Mouse (Mus musculus) G1E (cell line): ENCODE data around the gene Dscaml1. TPM values are rescaled to one million over a fixed set of nuclear protein-coding genes. Genes with fewer than 3 reads are reported as not detected.

Experiments used
- ATAC-seq: 2 replicates; pipeline ENCODE4 v1.8.0; 2016; ENCODE audit warnings: mild to moderate bottlenecking; ENCODE audit not compliant: insufficient number of reproducible peaks, poor library complexity, low FRiP score, severe bottlenecking; ENCODE audit errors: extremely low read depth
- DNase-seq: peaks from one replicate; pipeline ENCODE4 v3.0.0; 2012; ENCODE audit warnings: low spot score
- H3K27me3 ChIP-seq: 2 replicates; pipeline ENCODE4 v1.6.1; 2012; ENCODE audit warnings: mild to moderate bottlenecking, low read length, inconsistent platforms; ENCODE audit not compliant: insufficient read depth
- H3K36me3 ChIP-seq: replicated peaks from 2 replicates; pipeline ENCODE3; 2012; ENCODE audit warnings: mild to moderate bottlenecking, inconsistent platforms
- H3K4me1 ChIP-seq: 2 replicates; pipeline ENCODE4 v1.6.1; 2012; ENCODE audit warnings: low read depth, low read length, inconsistent platforms, mixed read lengths; ENCODE audit not compliant: insufficient read depth
- H3K4me3 ChIP-seq: 2 replicates; pipeline ENCODE4 v1.5.1; 2012; ENCODE audit warnings: low read depth, mild to moderate bottlenecking, inconsistent platforms, low read length, moderate library complexity, mixed read lengths
- H3K9me3 ChIP-seq: replicated peaks from 2 replicates; pipeline ENCODE4 v1.6.1; 2012; ENCODE audit warnings: inconsistent platforms
- CTCF ChIP-seq: IDR thresholded peaks from 2 replicates; pipeline ENCODE4 v1.5.1; 2012; ENCODE audit warnings: low read depth, low read length, inconsistent platforms, mixed read lengths
- GATA1 ChIP-seq: IDR thresholded peaks from 2 replicates; pipeline ENCODE4 v1.6.1; 2012; ENCODE audit warnings: borderline replicate concordance, low read length, inconsistent platforms, mixed read lengths
- GATA2 ChIP-seq: IDR thresholded peaks from 2 replicates; pipeline ENCODE4 v1.6.1; 2012; ENCODE audit warnings: low read depth, low read length, inconsistent platforms, borderline replicate concordance
- POLR2AphosphoS5 ChIP-seq: IDR thresholded peaks from 2 replicates; pipeline ENCODE4 v1.6.1; 2012; ENCODE audit warnings: low read depth, low read length, inconsistent platforms; ENCODE audit not compliant: insufficient replicate concordance
- TAL1 ChIP-seq: conservative IDR thresholded peaks from 2 replicates; pipeline ENCODE4 v1.6.1; 2012; ENCODE audit warnings: low read depth, low read length, inconsistent platforms, mixed read lengths
- polyA plus RNA-seq: library from polyadenylated mRNA; stranded (reverse); fragments of >175 nt; gene quantifications from 2 replicates; pipeline ENCODE4 v1.2.3, GENCODE M21; 2012
- total RNA-seq, 2 experiments: library from RNA; stranded (forward) in 1 of 2; stranded (reverse) in 1 of 2; fragments of 200-1000 nt in 1 of 2; fragments of >200 nt in 1 of 2; fragmentation: Nextera tagmentation in 1 of 2; gene quantifications; 2 replicates each; pipeline ENCODE4 v1.2.3; 2014 to 2017

Gene Dscaml1
- total and polyA plus RNA-seq, 3 experiments: 0.22 TPM; not detected in 2

DNA sequence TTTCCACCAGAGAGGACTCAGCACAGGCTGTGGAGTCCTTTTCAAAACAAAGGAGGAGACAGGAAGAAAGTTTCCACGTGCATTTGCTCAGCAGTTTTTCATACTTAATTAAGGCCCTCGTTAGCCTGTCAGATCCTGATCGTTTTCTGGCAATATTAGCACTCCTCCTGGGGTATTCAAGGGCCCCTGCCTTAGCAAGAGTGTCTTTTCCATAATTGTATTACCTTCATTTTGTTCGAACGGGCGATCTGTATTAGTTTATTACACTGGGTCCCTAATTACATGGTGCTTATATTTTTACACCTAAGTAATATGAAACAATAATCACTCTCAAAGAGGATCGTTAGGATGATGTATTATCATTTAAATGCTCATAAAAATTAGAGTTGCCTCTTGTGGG lies 293.6 kb downstream of the Dscaml1 start:
- TF ChIP-seq CTCF (no peak), GATA2 (no peak), GATA1 (no peak), POLR2AphosphoS5 (no peak), TAL1 (no peak)
- no peaks in the 10 kb centered on the region for H3K36me3 ChIP-seq
- no peak overlapping the region for H3K4me3 ChIP-seq
- peaks cover 9% of the 10 kb centered on the region for H3K27me3 ChIP-seq
- no peaks in the 10 kb centered on the region for H3K9me3 ChIP-seq
- H3K4me1 ChIP-seq: no peaks in the 10 kb centered on the region
- DNase-seq (no peak), ATAC-seq (no peak)

GRCm38 (mm10) chr9:45731851-45732250 lies 305.4 kb downstream of the Dscaml1 start:
- Histone ChIP-seq H3K4me1 (no peaks in the 10 kb centered on the region), H3K27me3 (peaks cover 3% of the 10 kb centered on the region; the same call in 1 of the 2 replicates), H3K4me3 (no peak overlapping the region), H3K36me3 (no peaks in the 10 kb centered on the region), H3K9me3 (no peaks in the 10 kb centered on the region)
- no peak for DNase-seq
- no peak for ATAC-seq
- no peak for TF ChIP-seq GATA2
- no peak for TF ChIP-seq POLR2AphosphoS5
- TF ChIP-seq GATA1: no peak
- TF ChIP-seq CTCF: no peak
- no peak for TF ChIP-seq TAL1

DNA sequence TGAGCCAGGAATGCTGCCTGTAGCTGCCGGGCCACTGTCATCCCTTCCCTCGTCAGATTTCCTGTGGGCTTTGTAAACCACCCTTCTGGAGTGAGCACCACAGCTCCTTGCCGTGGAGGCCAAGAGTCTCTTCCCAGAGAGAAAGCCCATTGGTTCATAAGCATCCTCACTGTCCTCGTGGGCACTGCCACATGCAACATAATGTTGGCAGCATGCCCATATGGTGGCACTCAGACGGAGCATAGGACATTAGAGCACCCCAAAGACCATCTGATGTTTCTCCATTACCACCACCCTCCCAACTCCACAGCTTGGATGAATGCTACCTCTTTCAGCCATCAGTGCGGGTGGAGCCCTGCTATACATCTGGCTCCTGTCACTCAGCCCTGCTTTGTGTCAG lies 306.8 kb downstream of the Dscaml1 start:
- H3K4me3 ChIP-seq: no peak overlapping the region
- no peaks in the 10 kb centered on the region for H3K9me3 ChIP-seq
- TF ChIP-seq TAL1: no peak
- TF ChIP-seq CTCF: no peak
- TF ChIP-seq GATA1: no peak
- no peak for TF ChIP-seq POLR2AphosphoS5
- TF ChIP-seq GATA2: no peak
- DNase-seq (no peak), ATAC-seq (no peak)
- peaks cover 3% of the 10 kb centered on the region; the same call in 1 of the 2 replicates for H3K27me3 ChIP-seq
- H3K4me1 ChIP-seq: no peaks in the 10 kb centered on the region
- no peaks in the 10 kb centered on the region for H3K36me3 ChIP-seq

- no peak overlapping the region for H3K4me3 ChIP-seq
- ATAC-seq (no peak), DNase-seq (no peak)
- H3K4me1 ChIP-seq: peaks cover 12% of the 10 kb centered on the region
- no peaks in the 10 kb centered on the region for H3K9me3 ChIP-seq
- peaks cover 16% of the 10 kb centered on the region for H3K27me3 ChIP-seq
- H3K36me3 ChIP-seq: no peaks in the 10 kb centered on the region
- TF ChIP-seq POLR2AphosphoS5 (no peak), TAL1 (no peak), GATA2 (no peak), CTCF (no peak), GATA1 (no peak)
Observed at GRCm38 (mm10) chr9:45739001-45739701, 312.7 kb downstream of the Dscaml1 start.

GRCm38 (mm10) chr9:45739702-45740583 lies 313.5 kb downstream of the Dscaml1 start:
- no peak for ATAC-seq
- DNase-seq: no peak
- H3K27me3 ChIP-seq: peaks cover 17% of the 10 kb centered on the region
- TF ChIP-seq GATA2 (no peak), GATA1 (no peak), CTCF (no peak), POLR2AphosphoS5 (no peak), TAL1 (no peak)
- H3K36me3 ChIP-seq: no peaks in the 10 kb centered on the region
- H3K9me3 ChIP-seq: no peaks in the 10 kb centered on the region
- no peak overlapping the region for H3K4me3 ChIP-seq
- peaks cover 15% of the 10 kb centered on the region for H3K4me1 ChIP-seq

GRCm38 (mm10) chr9:45740584-45740980 lies 314.2 kb downstream of the Dscaml1 start:
- peaks cover 15% of the 10 kb centered on the region for H3K4me1 ChIP-seq
- ATAC-seq: no peak
- no peak for DNase-seq
- no peaks in the 10 kb centered on the region for H3K9me3 ChIP-seq
- no peaks in the 10 kb centered on the region for H3K36me3 ChIP-seq
- H3K4me3 ChIP-seq: no peak overlapping the region
- TF ChIP-seq GATA1 (no peak), TAL1 (no peak), GATA2 (no peak), POLR2AphosphoS5 (no peak), CTCF (no peak)
- H3K27me3 ChIP-seq: peaks cover 22% of the 10 kb centered on the region
